Mouse (Mus musculus) E14TG2a.4 (cell line): Measurements from ENCODE around the gene Antxrl.

Experiments
- H3K27me3 ChIP-seq: 2 replicates; pipeline ENCODE4 v1.6.1; 2014; ENCODE audit warnings: low read length, control low read depth; ENCODE audit not compliant: insufficient read depth
- H3K36me3 ChIP-seq: 2 replicates; pipeline ENCODE4 v1.6.1; 2014; ENCODE audit warnings: low read length, control low read depth; ENCODE audit not compliant: insufficient read depth
- H3K4me1 ChIP-seq: replicated peaks from 2 replicates; pipeline ENCODE4 v1.6.1; 2014; ENCODE audit warnings: low read depth, low read length, control low read depth
- H3K4me3 ChIP-seq: replicated peaks from 2 replicates; pipeline ENCODE4 v1.5.1; 2014; ENCODE audit warnings: mild to moderate bottlenecking, low read length
- H3K9me3 ChIP-seq: 2 replicates; pipeline ENCODE4 v1.6.1; 2014; ENCODE audit warnings: low read length, control low read depth
- CTCF ChIP-seq: conservative IDR thresholded peaks from 2 replicates; pipeline ENCODE4 v1.5.1; 2014; ENCODE audit warnings: low read length
- NANOG ChIP-seq: IDR thresholded peaks from 2 replicates; pipeline ENCODE4 v1.6.1; 2014; ENCODE audit warnings: borderline replicate concordance, low read length, mixed read lengths
- POU5F1 ChIP-seq: IDR thresholded peaks from 2 replicates; pipeline ENCODE4 v1.6.1; 2014; ENCODE audit warnings: low read length, borderline replicate concordance

Gene Antxrl

GRCm38 (mm10) chr14:34107594-34107993 lies 55.1 kb downstream of the Antxrl start:
- Histone ChIP-seq H3K4me1 (no peaks in the 10 kb centered on the region), H3K27me3 (no peaks in the 10 kb centered on the region), H3K9me3 (no peaks in the 10 kb centered on the region), H3K36me3 (no peaks in the 10 kb centered on the region), H3K4me3 (no peak overlapping the region)
- TF ChIP-seq NANOG (no peak), CTCF (no peak), POU5F1 (no peak)

GRCm38 (mm10) chr14:34114311-34114710 lies 61.8 kb downstream of the Antxrl start:
- Histone ChIP-seq H3K4me3 (no peak overlapping the region), H3K36me3 (no peaks in the 10 kb centered on the region), H3K9me3 (no peaks in the 10 kb centered on the region), H3K27me3 (no peaks in the 10 kb centered on the region), H3K4me1 (no peaks in the 10 kb centered on the region)
- no peak for TF ChIP-seq NANOG
- no peak for TF ChIP-seq POU5F1
- TF ChIP-seq CTCF, result no peak

DNA sequence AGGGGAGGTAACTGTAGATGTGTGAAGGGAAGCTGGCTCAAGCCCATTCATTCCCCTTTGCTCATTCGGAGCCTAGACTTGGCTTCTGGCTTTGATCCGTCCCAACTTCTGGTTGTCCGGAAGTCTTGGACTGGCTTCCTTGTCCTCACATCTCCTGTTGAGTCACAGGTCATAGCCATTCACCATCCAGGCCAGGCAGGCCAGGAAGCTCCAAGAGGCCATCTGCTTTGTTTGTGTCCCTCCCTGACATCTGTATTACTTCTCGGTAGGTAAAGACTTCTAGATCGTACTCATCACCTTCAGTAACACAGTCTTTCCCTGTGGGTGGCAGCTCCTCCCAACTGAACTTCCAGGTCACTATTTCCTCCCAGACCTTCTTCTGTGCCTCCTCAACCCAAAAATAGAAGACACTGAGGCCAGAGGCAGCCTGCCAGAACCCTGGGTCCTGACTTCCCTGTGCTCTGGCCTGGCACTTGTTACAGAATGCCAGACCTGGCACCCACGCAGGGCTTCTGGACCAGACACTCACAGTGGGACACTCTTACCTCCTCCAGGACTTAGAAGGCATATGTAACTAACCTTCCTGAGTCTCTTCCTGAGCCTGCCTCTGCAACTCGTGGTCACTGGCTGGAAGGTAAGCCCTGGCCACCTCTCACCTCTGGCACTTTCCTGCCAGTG lies 66.7 kb downstream of the Antxrl start:
- Histone ChIP-seq H3K27me3 (no peaks in the 10 kb centered on the region), H3K9me3 (no peaks in the 10 kb centered on the region), H3K4me1 (no peaks in the 10 kb centered on the region), H3K4me3 (no peak overlapping the region), H3K36me3 (no peaks in the 10 kb centered on the region)
- TF ChIP-seq CTCF (no peak), NANOG (no peak), POU5F1 (no peak)

GRCm38 (mm10) chr14:34120016-34120910 lies 67.8 kb downstream of the Antxrl start:
- TF ChIP-seq NANOG (no peak), POU5F1 (no peak), CTCF (no peak)
- Histone ChIP-seq H3K27me3 (no peaks in the 10 kb centered on the region), H3K9me3 (no peaks in the 10 kb centered on the region), H3K36me3 (no peaks in the 10 kb centered on the region), H3K4me1 (no peaks in the 10 kb centered on the region), H3K4me3 (no peak overlapping the region)

GRCm38 (mm10) chr14:34120923-34121351 lies 68.4 kb downstream of the Antxrl start:
- H3K36me3 ChIP-seq, result no peaks in the 10 kb centered on the region
- H3K4me3 ChIP-seq, result no peak overlapping the region
- H3K4me1 ChIP-seq, result no peaks in the 10 kb centered on the region
- TF ChIP-seq POU5F1 (no peak), CTCF (no peak), NANOG (no peak)
- no peaks in the 10 kb centered on the region for H3K27me3 ChIP-seq
- no peaks in the 10 kb centered on the region for H3K9me3 ChIP-seq

GRCm38 (mm10) chr14:34121691-34122090 lies 69.2 kb downstream of the Antxrl start:
- no peak overlapping the region for H3K4me3 ChIP-seq
- TF ChIP-seq CTCF (no peak), POU5F1 (no peak), NANOG (no peak)

More at GRCm38 (mm10) chr14:34121691-34122090, 69.2 kb downstream of the Antxrl start:
- H3K9me3 ChIP-seq, result no peaks in the 10 kb centered on the region
- no peaks in the 10 kb centered on the region for H3K36me3 ChIP-seq
- H3K4me1 ChIP-seq, result no peaks in the 10 kb centered on the region
- no peaks in the 10 kb centered on the region for H3K27me3 ChIP-seq
